Mouse (Mus musculus): Measurements from ENCODE around the gene Mepe. TPM values are rescaled to one million over a fixed set of nuclear protein-coding genes. Genes with fewer than 3 reads are reported as not detected.

Mepe gene
- total RNA-seq, 2 experiments from 2014 or later: not detected

- no peak for DNase-seq
- intact Hi-C loops (cut with DNase I): loop anchor here (1.0 to 5.0 kb wide), 2 partner anchors 88 to 102 kb away; no protein-coding TSS in a partner anchor
These were observed 19.6 kb downstream of the Mepe start for GRCm38 (mm10) chr5:104344526-104345240.

GRCm38 (mm10) chr5:104345241-104345630 lies 20.1 kb downstream of the Mepe start:
- DNase-seq: no peak
- intact Hi-C loops (cut with DNase I): loop anchor here (1.0 kb wide), 1 partner anchor 101 kb away; no protein-coding TSS in a partner anchor

GRCm38 (mm10) chr5:104351041-104351440 lies 25.9 kb downstream of the Mepe start:
- no peak for DNase-seq
- intact Hi-C loops (cut with DNase I): no loop called here

- intact Hi-C loops (cut with DNase I): no loop called here
- no peak for DNase-seq
These were observed 26.7 kb downstream of the Mepe start for GRCm38 (mm10) chr5:104351874-104352273.

GRCm38 (mm10) chr5:104357575-104357974 lies 32.4 kb downstream of the Mepe start:
- DNase-seq: no peak
- intact Hi-C loops (cut with DNase I): no loop called here

- no peak for DNase-seq
- intact Hi-C loops (cut with DNase I): no loop called here
These were observed 33.5 kb downstream of the Mepe start for GRCm38 (mm10) chr5:104358592-104358991.

GRCm38 (mm10) chr5:104359257-104359656 lies 34.1 kb downstream of the Mepe start:
- no peak for DNase-seq
- intact Hi-C loops (cut with DNase I): no loop called here

GRCm38 (mm10) chr5:104370580-104370979 lies 45.5 kb downstream of the Mepe start:
- intact Hi-C loops (cut with DNase I): no loop called here
- no peak for DNase-seq

- no peak for DNase-seq
- intact Hi-C loops (cut with DNase I): no loop called here
These were observed 46.2 kb downstream of the Mepe start for GRCm38 (mm10) chr5:104371284-104371683.

GRCm38 (mm10) chr5:104373648-104374307 lies 48.6 kb downstream of the Mepe start:
- no peak for DNase-seq
- intact Hi-C loops (cut with DNase I): no loop called here

GRCm38 (mm10) chr5:104374308-104374660 lies 49.2 kb downstream of the Mepe start:
- peak; percentile 48 to 49 for DNase-seq
- intact Hi-C loops (cut with DNase I): no loop called here

- DNase-seq: no peak
- intact Hi-C loops (cut with DNase I): no loop called here
These were observed 50.0 kb downstream of the Mepe start for GRCm38 (mm10) chr5:104375132-104375531.

- no peak for DNase-seq
- intact Hi-C loops (cut with DNase I): no loop called here
These were observed 51.8 kb downstream of the Mepe start for GRCm38 (mm10) chr5:104376890-104377289.

GRCm38 (mm10) chr5:104380574-104380973 lies 55.4 kb downstream of the Mepe start:
- DNase-seq: no peak
- intact Hi-C loops (cut with DNase I): no loop called here

- DNase-seq: no peak
- intact Hi-C loops (cut with DNase I): no loop called here
These were observed 56.5 kb downstream of the Mepe start for GRCm38 (mm10) chr5:104381671-104382070.

- intact Hi-C loops (cut with DNase I): no loop called here
- DNase-seq: no peak
These were observed 59.4 kb downstream of the Mepe start for GRCm38 (mm10) chr5:104384540-104384939.

GRCm38 (mm10) chr5:104385521-104385920 lies 60.4 kb downstream of the Mepe start:
- intact Hi-C loops (cut with DNase I): no loop called here

GRCm38 (mm10) chr5:104386908-104387307 lies 61.8 kb downstream of the Mepe start:
- no peak for DNase-seq
- intact Hi-C loops (cut with DNase I): no loop called here

More at GRCm38 (mm10) chr5:104385521-104385920, 60.4 kb downstream of the Mepe start:
- DNase-seq: no peak
